Mouse (Mus musculus): ENCODE results near the gene Ybx1. TPM values are rescaled to one million over a fixed set of nuclear protein-coding genes. Genes with fewer than 3 reads are reported as not detected.

Gene Ybx1
- total and polyA plus RNA-seq, 2 experiments from 2014 or later, result 309 to 515 TPM

GRCm38 (mm10) chr4:119233256-119233901 is 61.0 kb downstream of the Ybx1 start:
- TF ChIP-seq CTCF (IDR thresholded peaks at IDR 0.05; ENCODE audit: low read depth), result 0 out of 2 replicates have a peak, but pooled peaks have one; percentile 11
- no peak for TF ChIP-seq EP300 (IDR thresholded peaks at IDR 0.05; ENCODE audit: low read depth)
- Histone ChIP-seq H3K36me3 (replicated peaks; ENCODE audit: control insufficient read depth, insufficient read depth, low read length) (peaks cover 19% of the 10 kb centered on the region), H3K4me3 (ENCODE audit: low read depth, low read length) (peak overlapping the region; percentile 83), H3K27ac (ENCODE audit: low read depth) (peak overlapping the region; percentile 73), H3K4me2 (ENCODE audit: low read depth, low read length) (peak overlapping the region; percentile 90), H3K9ac (replicated peaks; ENCODE audit: low read depth, low read length) (peak overlapping the region; percentile 77), H3K27me3 (ENCODE audit: control insufficient read depth, insufficient read depth, low read length) (no peaks in the 10 kb centered on the region), H3K9me3 (replicated peaks; ENCODE audit: control insufficient read depth, low read length) (no peaks in the 10 kb centered on the region), H3K4me1 (ENCODE audit: control insufficient read depth, insufficient read depth) (peaks cover 6% of the 10 kb centered on the region)
- DNase-seq (ENCODE audit: low spot score), result peak; percentile 64
- under 1% methylated on average over 36 of the region's 36 CpGs for WGBS
- ATAC-seq (ENCODE audit: insufficient read depth, low read depth), result peak; percentile 30

- under 1% methylated on average over 67 of the region's 71 CpGs for WGBS
Measured at GRCm38 (mm10) chr4:119232410-119233255, 61.8 kb downstream of the Ybx1 start, which contains the start of the genes AU022252 and P3h1. TSS of gene AU022252 (minus strand) at chr4:119232712. TSS of gene P3h1 (plus strand) at chr4:119232915.

More at GRCm38 (mm10) chr4:119232410-119233255, 61.8 kb downstream of the Ybx1 start, which contains the start of the genes AU022252 and P3h1:
- H3K4me1 ChIP-seq (ENCODE audit: control insufficient read depth, insufficient read depth), result peaks cover 6% of the 10 kb centered on the region
- H3K27me3 ChIP-seq (ENCODE audit: control insufficient read depth, insufficient read depth, low read length), result no peaks in the 10 kb centered on the region
- peak within 1 kb of the TSS; percentile 73 for H3K27ac ChIP-seq (ENCODE audit: low read depth)
- peaks cover 26% of the 10 kb centered on the region for H3K36me3 ChIP-seq (replicated peaks; ENCODE audit: control insufficient read depth, insufficient read depth, low read length)
- peak within 1 kb of the TSS; percentile 90 for H3K4me2 ChIP-seq (ENCODE audit: low read depth, low read length)
- H3K4me3 ChIP-seq (ENCODE audit: low read depth, low read length), result peak within 1 kb of the TSS; percentile 83
- TF ChIP-seq CTCF (IDR thresholded peaks at IDR 0.05; ENCODE audit: low read depth), result no peak
- peak; percentile 98 for ATAC-seq (ENCODE audit: insufficient read depth, low read depth)
- no peaks in the 10 kb centered on the region for H3K9me3 ChIP-seq (replicated peaks; ENCODE audit: control insufficient read depth, low read length)
- peak; percentile 100 for DNase-seq (ENCODE audit: low spot score)
- peak within 1 kb of the TSS; percentile 77 for H3K9ac ChIP-seq (replicated peaks; ENCODE audit: low read depth, low read length)

Other genes starting within 250 kb of the Ybx1 start
- gene Slc2a1, start 185.9 kb downstream of the Ybx1 start, total RNA-seq (2014; rRNA removed; ENCODE audit: low replicate concordance), result 93.0 and 120 TPM in 2 replicates
- 19.0 and 19.7 TPM in 2 replicates for gene Slc2a1, start 185.9 kb downstream of the Ybx1 start, polyA plus RNA-seq (2015; fragmentation: Nextera tagmentation; extraction: Ambion mirVana)
- 12.9 and 14.3 TPM in 2 replicates for gene Zfp691, start 120.4 kb downstream of the Ybx1 start, total RNA-seq (2014; rRNA removed; ENCODE audit: low replicate concordance)
- gene Zfp691, start 120.4 kb downstream of the Ybx1 start, polyA plus RNA-seq (2015; fragmentation: Nextera tagmentation; extraction: Ambion mirVana), result 13.7 and 13.8 TPM in 2 replicates
- 0.15 TPM in 1 of 2 replicates, not detected in the other for gene Ermap, start 104.6 kb downstream of the Ybx1 start, total RNA-seq (2014; rRNA removed; ENCODE audit: low replicate concordance)
- gene Ermap, start 104.6 kb downstream of the Ybx1 start, polyA plus RNA-seq (2015; fragmentation: Nextera tagmentation; extraction: Ambion mirVana), result 0.51 and 0.57 TPM in 2 replicates
- 33.2 and 49.1 TPM in 2 replicates for gene Svbp, start 99.3 kb downstream of the Ybx1 start, total RNA-seq (2014; rRNA removed; ENCODE audit: low replicate concordance)
- gene Svbp, start 99.3 kb downstream of the Ybx1 start, polyA plus RNA-seq (2015; fragmentation: Nextera tagmentation; extraction: Ambion mirVana), result 126 and 129 TPM in 2 replicates
- gene Tmem269, start 76.4 kb downstream of the Ybx1 start, total RNA-seq (2014; rRNA removed; ENCODE audit: low replicate concordance), result not detected in 2 replicates
- gene Tmem269, start 76.4 kb downstream of the Ybx1 start, polyA plus RNA-seq (2015; fragmentation: Nextera tagmentation; extraction: Ambion mirVana), result not detected in 2 replicates
- 7.1 and 7.5 TPM in 2 replicates for gene AU022252, start 61.9 kb downstream of the Ybx1 start, total RNA-seq (2014; rRNA removed; ENCODE audit: low replicate concordance)
- 15.5 and 18.4 TPM in 2 replicates for gene AU022252, start 61.9 kb downstream of the Ybx1 start, polyA plus RNA-seq (2015; fragmentation: Nextera tagmentation; extraction: Ambion mirVana)
- 34.3 and 40.8 TPM in 2 replicates for gene P3h1, start 61.7 kb downstream of the Ybx1 start, total RNA-seq (2014; rRNA removed; ENCODE audit: low replicate concordance)
- 20.5 and 23.5 TPM in 2 replicates for gene P3h1, start 61.7 kb downstream of the Ybx1 start, polyA plus RNA-seq (2015; fragmentation: Nextera tagmentation; extraction: Ambion mirVana)
- not detected in 2 replicates for gene Cldn19, start 39.2 kb downstream of the Ybx1 start, total RNA-seq (2014; rRNA removed; ENCODE audit: low replicate concordance)
- 0.05 TPM in 1 of 2 replicates, not detected in the other for gene Cldn19, start 39.2 kb downstream of the Ybx1 start, polyA plus RNA-seq (2015; fragmentation: Nextera tagmentation; extraction: Ambion mirVana)
- gene Ppih, start 25.9 kb upstream of the Ybx1 start, total RNA-seq (2014; rRNA removed; ENCODE audit: low replicate concordance), result 15.2 and 31.1 TPM in 2 replicates
- gene Ppih, start 25.9 kb upstream of the Ybx1 start, polyA plus RNA-seq (2015; fragmentation: Nextera tagmentation; extraction: Ambion mirVana), result 21.5 and 26.0 TPM in 2 replicates
- not detected in 2 replicates for gene Ccdc30, start 120.9 kb upstream of the Ybx1 start, total RNA-seq (2014; rRNA removed; ENCODE audit: low replicate concordance)
- 2.1 and 2.3 TPM in 2 replicates for gene Ccdc30, start 120.9 kb upstream of the Ybx1 start, polyA plus RNA-seq (2015; fragmentation: Nextera tagmentation; extraction: Ambion mirVana)
- gene Ppcs, start 127.8 kb upstream of the Ybx1 start, total RNA-seq (2014; rRNA removed; ENCODE audit: low replicate concordance), result 17.4 and 22.5 TPM in 2 replicates
- 39.3 and 40.0 TPM in 2 replicates for gene Ppcs, start 127.8 kb upstream of the Ybx1 start, polyA plus RNA-seq (2015; fragmentation: Nextera tagmentation; extraction: Ambion mirVana)
- not detected in 2 replicates for gene Zmynd12, start 128.2 kb upstream of the Ybx1 start, total RNA-seq (2014; rRNA removed; ENCODE audit: low replicate concordance)
- gene Zmynd12, start 128.2 kb upstream of the Ybx1 start, polyA plus RNA-seq (2015; fragmentation: Nextera tagmentation; extraction: Ambion mirVana), result 0.21 and 0.37 TPM in 2 replicates
- 5.7 and 6.4 TPM in 2 replicates for gene Rimkla, start 198.0 kb upstream of the Ybx1 start, total RNA-seq (2014; rRNA removed; ENCODE audit: low replicate concordance)
- gene Rimkla, start 198.0 kb upstream of the Ybx1 start, polyA plus RNA-seq (2015; fragmentation: Nextera tagmentation; extraction: Ambion mirVana), result 2.8 and 3.0 TPM in 2 replicates
- 16.6 and 52.4 TPM in 2 replicates for gene Foxj3, start 242.4 kb upstream of the Ybx1 start, total RNA-seq (2014; rRNA removed; ENCODE audit: low replicate concordance)
- 9.8 and 10.7 TPM in 2 replicates for gene Foxj3, start 242.4 kb upstream of the Ybx1 start, polyA plus RNA-seq (2015; fragmentation: Nextera tagmentation; extraction: Ambion mirVana)
- 3.6 and 6.7 TPM in 2 replicates for gene Frg2f1, start 244.9 kb upstream of the Ybx1 start, total RNA-seq (2014; rRNA removed; ENCODE audit: low replicate concordance)
- gene Frg2f1, start 244.9 kb upstream of the Ybx1 start, polyA plus RNA-seq (2015; fragmentation: Nextera tagmentation; extraction: Ambion mirVana), result 4.7 and 6.5 TPM in 2 replicates

Data from heart, postnatal 0 days (tissue).